Mouse (Mus musculus) adrenal gland, adult 2 months (tissue): ENCODE measurements around the gene Blmh. TPM values are rescaled to one million over a fixed set of nuclear protein-coding genes. Genes with fewer than 3 reads are reported as not detected.
"Not testable (repeated sequence)": the region's sequence is repeated elsewhere in the genome, so short reads cannot be mapped to it uniquely, and the experiment has no call there.

Experiments
- DNase-seq: peaks from one replicate; pipeline ENCODE4 v3.0.0; 2021
- polyA plus RNA-seq: library from polyadenylated mRNA; depleted of rRNA; stranded (reverse); fragments of >200 nt; gene quantifications from 2 replicates; pipeline ENCODE4 v1.2.3, GENCODE M21; 2012
- total RNA-seq, 2 experiments: library from RNA; stranded (reverse); gene quantifications; 2 replicates each; pipeline ENCODE4 v1.2.3; 2021

Gene Blmh
- total and polyA plus RNA-seq, 3 experiments, result 3.8 to 58.2 (median 40.5) TPM

- peak; percentile 38 for DNase-seq
These were observed 7.9 kb upstream of the Blmh start for GRCm38 (mm10) chr11:76916539-76917229.

- no peak for DNase-seq
These were observed 7.4 kb upstream of the Blmh start for GRCm38 (mm10) chr11:76917230-76917548.

GRCm38 (mm10) chr11:76920607-76921006 is 4.0 kb upstream of the Blmh start:
- no peak for DNase-seq

GRCm38 (mm10) chr11:76928586-76928985 is 4.0 kb downstream of the Blmh start:
- not testable (repeated sequence) for DNase-seq

- DNase-seq, result no peak
These were observed 8.6 kb downstream of the Blmh start for GRCm38 (mm10) chr11:76933209-76933608.

GRCm38 (mm10) chr11:76936578-76936977 is 12.0 kb downstream of the Blmh start:
- DNase-seq, result no peak

GRCm38 (mm10) chr11:76944839-76945238 is 20.2 kb downstream of the Blmh start:
- DNase-seq, result no peak

- DNase-seq, result peak; percentile 96
These were observed 21.0 kb downstream of the Blmh start for GRCm38 (mm10) chr11:76945386-76946202.

- no peak for DNase-seq
These were observed 21.6 kb downstream of the Blmh start for GRCm38 (mm10) chr11:76946203-76946585.

GRCm38 (mm10) chr11:76953536-76953935 is 28.9 kb downstream of the Blmh start:
- peak; percentile 64 for DNase-seq

GRCm38 (mm10) chr11:76965703-76966102 is 41.1 kb downstream of the Blmh start:
- no peak for DNase-seq

GRCm38 (mm10) chr11:76970328-76970727 is 45.7 kb downstream of the Blmh start:
- DNase-seq, result no peak

- no peak for DNase-seq
These were observed 50.2 kb downstream of the Blmh start for GRCm38 (mm10) chr11:76974680-76975319.

GRCm38 (mm10) chr11:76981570-76982141 is 57.0 kb downstream of the Blmh start:
- no peak for DNase-seq

GRCm38 (mm10) chr11:76982415-76982814 is 57.8 kb downstream of the Blmh start:
- DNase-seq, result no peak

GRCm38 (mm10) chr11:76983641-76984040 is 59.0 kb downstream of the Blmh start:
- no peak for DNase-seq

- no peak for DNase-seq
These were observed 59.6 kb downstream of the Blmh start for GRCm38 (mm10) chr11:76984173-76984572.

GRCm38 (mm10) chr11:76990839-76991238 is 66.2 kb downstream of the Blmh start:
- peak; percentile 59 for DNase-seq

- DNase-seq, result no peak
These were observed 68.3 kb downstream of the Blmh start for GRCm38 (mm10) chr11:76992886-76993285.

GRCm38 (mm10) chr11:76995966-76996672 is 71.5 kb downstream of the Blmh start:
- no peak for DNase-seq

GRCm38 (mm10) chr11:76997305-76997704 is 72.7 kb downstream of the Blmh start:
- peak; percentile 86 for DNase-seq
